Mouse (Mus musculus): ENCODE results near the gene Haus8. TPM values are rescaled to one million over a fixed set of nuclear protein-coding genes. Genes with fewer than 3 reads are reported as not detected.
"Not testable (repeated sequence)": the region's sequence is repeated elsewhere in the genome, so short reads cannot be mapped to it uniquely, and the experiment has no call there.

Haus8 gene
- polyA plus RNA-seq (2014; fragmentation: Nextera tagmentation; extraction: Ambion mirVana), result 134 and 144 TPM in 2 replicates

DNA sequence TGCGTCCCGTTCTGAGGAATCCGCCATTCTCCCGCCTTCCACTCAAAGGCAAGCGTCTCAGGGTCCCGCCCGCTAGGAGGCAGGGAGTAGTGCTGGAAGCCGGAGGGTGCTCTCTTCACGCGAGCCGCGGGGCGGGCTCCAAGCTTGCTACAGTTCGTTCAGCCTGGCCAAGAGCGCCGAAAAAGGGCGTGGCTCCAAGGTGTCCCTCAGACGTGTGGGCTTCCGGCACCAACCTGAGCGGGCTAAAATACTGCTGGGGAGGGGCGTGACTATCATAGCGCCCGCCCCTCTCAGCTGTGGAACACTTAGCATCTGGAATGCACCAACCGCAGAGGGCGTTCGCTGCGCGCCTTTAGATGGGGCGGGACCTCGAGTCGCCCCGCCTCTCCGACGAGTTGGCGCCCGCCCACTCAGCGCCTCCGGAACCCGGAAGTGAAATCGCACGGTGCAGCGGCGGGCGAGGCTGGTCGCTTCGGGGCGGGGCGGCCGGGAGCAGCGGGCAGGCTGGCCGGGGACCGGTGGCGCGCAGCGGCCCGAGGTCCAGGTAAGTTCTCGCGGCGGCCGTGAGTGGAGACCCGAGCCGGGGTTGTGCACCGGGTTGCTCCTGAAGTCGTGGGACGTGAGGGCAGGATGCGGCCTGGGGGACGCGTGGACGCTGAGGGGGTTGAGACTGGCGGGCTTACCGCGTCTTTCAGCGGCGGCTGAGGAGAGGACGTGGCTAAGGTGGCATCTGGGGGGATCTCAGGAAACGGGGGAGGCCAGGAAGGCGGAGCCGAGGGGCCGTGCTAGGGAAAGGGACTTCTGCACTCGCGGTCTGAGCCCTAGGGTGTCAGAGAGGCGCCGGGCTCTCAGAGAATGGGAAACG, at the start of gene Haus8, which contains the start of gene Myo9b:
Gene Haus8, minus strand, starts transcription at position 649 of the 865 bp plus-strand sequence.
Gene Myo9b, plus strand, starts transcription at position 429 of the 865 bp plus-strand sequence.
- under 1% methylated on average over 84 of the region's 84 CpGs for WGBS
- H3K9ac ChIP-seq (ENCODE audit: low read length), result peak within 1 kb of the TSS; percentile 90
- no peaks in the 10 kb centered on the region for H3K9me3 ChIP-seq (ENCODE audit: control insufficient read depth, low read length)
- peak; percentile 98 for ATAC-seq (ENCODE audit: insufficient number of reproducible peaks, insufficient read depth, low FRiP score, low read depth)
- H3K4me3 ChIP-seq (ENCODE audit: control insufficient read depth in 1 of 2, insufficient read depth in 1 of 2, low read depth in 1 of 2, low read length in 2 of 2), result peak within 1 kb of the TSS; percentile 72 to 87
- peaks cover 16 to 26% of the 10 kb centered on the region in 2 experiments for H3K4me1 ChIP-seq (ENCODE audit: control insufficient read depth in 2 of 2, insufficient read depth in 2 of 2, low read length in 2 of 2)
- no peaks in the 10 kb centered on the region for H3K27me3 ChIP-seq (ENCODE audit: control insufficient read depth, insufficient read depth, low read length)
- peaks cover 31% of the 10 kb centered on the region for H3K36me3 ChIP-seq (ENCODE audit: control insufficient read depth, insufficient read depth, low read length)
- H3K4me2 ChIP-seq (ENCODE audit: low read length), result peak within 1 kb of the TSS; percentile 81
- peak within 1 kb of the TSS; percentile 88 to 91 for H3K27ac ChIP-seq (replicated peaks in 1 of 2; ENCODE audit: control insufficient read depth in 1 of 2, insufficient read depth in 1 of 2, low read depth in 2 of 2, low read length in 2 of 2)

DNA sequence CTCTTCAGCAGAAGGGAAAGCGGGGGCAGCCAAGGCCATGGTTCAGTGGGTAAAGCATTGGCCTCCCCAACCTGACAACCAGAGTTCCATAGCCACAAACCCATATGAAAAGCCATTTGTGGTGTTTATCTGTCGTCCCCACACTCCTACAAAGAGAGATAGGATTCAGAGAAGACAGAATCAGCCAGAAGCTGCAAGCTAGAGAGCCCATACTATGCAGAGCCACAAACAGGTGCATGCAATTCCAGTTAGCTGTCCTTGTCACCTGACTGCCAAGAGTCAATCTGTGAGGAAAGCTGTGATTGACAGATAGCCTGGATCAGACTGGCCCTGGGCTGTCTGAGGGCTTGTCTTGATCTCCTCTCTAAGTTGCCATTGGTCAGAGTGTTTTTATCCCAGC, 47.0 kb upstream of the Haus8 start:
- peaks cover 71% of the 10 kb centered on the region for H3K36me3 ChIP-seq (ENCODE audit: control insufficient read depth, insufficient read depth, low read length)
- not testable (repeated sequence) for H3K9me3 ChIP-seq (ENCODE audit: control insufficient read depth, low read length); ATAC-seq (ENCODE audit: insufficient number of reproducible peaks, insufficient read depth, low FRiP score, low read depth); H3K4me2 ChIP-seq (ENCODE audit: low read length); H3K27ac ChIP-seq (replicated peaks in 1 of 2; ENCODE audit: control insufficient read depth in 1 of 2, insufficient read depth in 1 of 2, low read depth in 2 of 2, low read length in 2 of 2); H3K4me3 ChIP-seq (ENCODE audit: control insufficient read depth in 1 of 2, insufficient read depth in 1 of 2, low read depth in 1 of 2, low read length in 2 of 2); H3K9ac ChIP-seq (ENCODE audit: low read length); H3K27me3 ChIP-seq (ENCODE audit: control insufficient read depth, insufficient read depth, low read length)
- H3K4me1 ChIP-seq (ENCODE audit: control insufficient read depth in 2 of 2, insufficient read depth in 2 of 2, low read length in 2 of 2), result peaks cover 5 to 13% of the 10 kb centered on the region in 2 experiments
- WGBS, result 71% methylated on average over 2 of the region's 2 CpGs

DNA sequence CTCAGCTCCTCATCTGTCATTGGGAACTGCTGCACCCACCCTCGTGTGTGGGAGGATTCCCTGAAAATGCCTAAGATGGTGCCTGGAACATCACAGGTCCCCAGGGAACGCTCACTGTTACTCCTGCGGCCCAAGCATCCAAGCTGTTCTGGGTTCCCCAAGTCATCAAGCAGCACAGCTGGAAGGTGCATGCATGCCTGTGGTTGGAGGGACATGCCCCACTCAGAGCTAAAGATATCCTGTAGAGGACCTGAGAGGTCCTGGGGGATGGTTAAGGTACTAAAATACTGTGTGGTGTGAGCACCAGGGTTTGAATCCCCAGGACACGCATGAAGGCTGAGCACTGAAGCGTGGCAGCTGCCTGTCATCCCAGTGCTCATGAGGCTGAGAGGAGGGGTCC, 45.9 kb upstream of the Haus8 start:
- H3K9me3 ChIP-seq (ENCODE audit: control insufficient read depth, low read length); H3K4me3 ChIP-seq (ENCODE audit: control insufficient read depth in 1 of 2, insufficient read depth in 1 of 2, low read depth in 1 of 2, low read length in 2 of 2); H3K4me2 ChIP-seq (ENCODE audit: low read length); H3K9ac ChIP-seq (ENCODE audit: low read length); ATAC-seq (ENCODE audit: insufficient number of reproducible peaks, insufficient read depth, low FRiP score, low read depth); H3K27me3 ChIP-seq (ENCODE audit: control insufficient read depth, insufficient read depth, low read length); H3K27ac ChIP-seq (replicated peaks in 1 of 2; ENCODE audit: control insufficient read depth in 1 of 2, insufficient read depth in 1 of 2, low read depth in 2 of 2, low read length in 2 of 2): not testable (repeated sequence)
- H3K36me3 ChIP-seq (ENCODE audit: control insufficient read depth, insufficient read depth, low read length), result peaks cover 59% of the 10 kb centered on the region
- peaks cover 10 to 21% of the 10 kb centered on the region in 2 experiments for H3K4me1 ChIP-seq (ENCODE audit: control insufficient read depth in 2 of 2, insufficient read depth in 2 of 2, low read length in 2 of 2)
- WGBS, result 84% methylated on average over 5 of the region's 5 CpGs

GRCm38 (mm10) chr8:71316486-71317031, 43.8 kb upstream of the Haus8 start:
- no peak overlapping the region for H3K4me3 ChIP-seq (ENCODE audit: control insufficient read depth in 1 of 2, insufficient read depth in 1 of 2, low read depth in 1 of 2, low read length in 2 of 2)
- H3K4me2 ChIP-seq (ENCODE audit: low read length), result no peak overlapping the region
- H3K9me3 ChIP-seq (ENCODE audit: control insufficient read depth, low read length), result no peaks in the 10 kb centered on the region
- ATAC-seq (ENCODE audit: insufficient number of reproducible peaks, insufficient read depth, low FRiP score, low read depth), result peak; percentile 32; the same call in 1 of the 2 replicates
- H3K27ac ChIP-seq (replicated peaks in 1 of 2; ENCODE audit: control insufficient read depth in 1 of 2, insufficient read depth in 1 of 2, low read depth in 2 of 2, low read length in 2 of 2), result peak overlapping the region; percentile 23 to 60; a peak in 2 of 4 replicates
- no peak overlapping the region for H3K9ac ChIP-seq (ENCODE audit: low read length)
- peaks cover 22 to 41% of the 10 kb centered on the region in 2 experiments for H3K4me1 ChIP-seq (ENCODE audit: control insufficient read depth in 2 of 2, insufficient read depth in 2 of 2, low read length in 2 of 2)
- peaks cover 39% of the 10 kb centered on the region for H3K36me3 ChIP-seq (ENCODE audit: control insufficient read depth, insufficient read depth, low read length)
- H3K27me3 ChIP-seq (ENCODE audit: control insufficient read depth, insufficient read depth, low read length), result no peaks in the 10 kb centered on the region

DNA sequence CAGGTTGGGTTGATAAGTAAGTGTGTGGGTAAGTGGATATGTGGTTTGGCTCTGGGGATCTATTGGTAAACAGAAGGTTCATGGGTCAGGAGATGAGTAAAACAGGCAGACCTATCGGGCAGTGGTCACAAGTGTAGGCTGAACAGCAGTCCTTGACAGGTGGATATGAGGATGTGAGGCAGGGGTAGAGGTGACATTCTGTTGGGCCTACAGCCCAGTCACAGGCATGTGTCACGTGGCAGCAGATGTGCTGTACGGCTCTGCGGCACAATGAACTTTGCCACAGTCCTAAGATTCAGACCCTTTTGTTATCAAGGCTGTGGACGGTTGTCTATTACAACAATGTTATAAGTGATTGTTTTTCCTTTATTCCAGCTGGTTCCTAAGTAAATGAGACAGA, 43.2 kb upstream of the Haus8 start:
- H3K27me3 ChIP-seq (ENCODE audit: control insufficient read depth, insufficient read depth, low read length), result no peaks in the 10 kb centered on the region
- WGBS, result 68% methylated on average over 5 of the region's 5 CpGs
- H3K4me2 ChIP-seq (ENCODE audit: low read length), result no peak overlapping the region
- ATAC-seq (ENCODE audit: insufficient number of reproducible peaks, insufficient read depth, low FRiP score, low read depth), result no peak
- H3K4me3 ChIP-seq (ENCODE audit: control insufficient read depth in 1 of 2, insufficient read depth in 1 of 2, low read depth in 1 of 2, low read length in 2 of 2), result no peak overlapping the region
- no peak overlapping the region for H3K9ac ChIP-seq (ENCODE audit: low read length)
- peaks cover 33% of the 10 kb centered on the region for H3K36me3 ChIP-seq (ENCODE audit: control insufficient read depth, insufficient read depth, low read length)
- peak overlapping the region; percentile 30 to 60; a peak in 3 of 4 replicates for H3K27ac ChIP-seq (replicated peaks in 1 of 2; ENCODE audit: control insufficient read depth in 1 of 2, insufficient read depth in 1 of 2, low read depth in 2 of 2, low read length in 2 of 2)
- peaks cover 24 to 44% of the 10 kb centered on the region in 2 experiments for H3K4me1 ChIP-seq (ENCODE audit: control insufficient read depth in 2 of 2, insufficient read depth in 2 of 2, low read length in 2 of 2)
- H3K9me3 ChIP-seq (ENCODE audit: control insufficient read depth, low read length), result no peaks in the 10 kb centered on the region

DNA sequence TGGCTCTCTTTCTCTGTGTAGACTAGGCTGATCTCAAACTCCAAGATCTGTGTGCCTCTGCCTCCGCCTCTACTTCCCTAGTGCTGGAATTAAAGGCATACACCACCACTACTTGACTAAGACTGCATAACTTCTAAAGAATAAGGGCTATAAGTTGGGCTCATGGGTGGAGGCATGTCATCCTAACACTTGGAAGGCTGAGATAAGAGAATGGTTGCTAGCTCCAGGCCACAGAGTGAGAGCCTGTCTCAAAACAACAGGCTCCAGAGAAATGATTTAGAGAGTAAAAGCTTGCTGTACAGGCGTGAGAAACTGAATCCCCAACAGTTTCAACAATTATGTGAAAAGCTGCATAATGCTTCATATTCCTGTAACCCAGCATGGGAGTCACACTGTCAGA, 41.2 kb upstream of the Haus8 start:
- 48% methylated on average over 2 of the region's 2 CpGs for WGBS
- H3K9ac ChIP-seq (ENCODE audit: low read length), result peak overlapping the region; percentile 64
- H3K27ac ChIP-seq (replicated peaks in 1 of 2; ENCODE audit: control insufficient read depth in 1 of 2, insufficient read depth in 1 of 2, low read depth in 2 of 2, low read length in 2 of 2), result peak overlapping the region; percentile 82 to 98

DNA sequence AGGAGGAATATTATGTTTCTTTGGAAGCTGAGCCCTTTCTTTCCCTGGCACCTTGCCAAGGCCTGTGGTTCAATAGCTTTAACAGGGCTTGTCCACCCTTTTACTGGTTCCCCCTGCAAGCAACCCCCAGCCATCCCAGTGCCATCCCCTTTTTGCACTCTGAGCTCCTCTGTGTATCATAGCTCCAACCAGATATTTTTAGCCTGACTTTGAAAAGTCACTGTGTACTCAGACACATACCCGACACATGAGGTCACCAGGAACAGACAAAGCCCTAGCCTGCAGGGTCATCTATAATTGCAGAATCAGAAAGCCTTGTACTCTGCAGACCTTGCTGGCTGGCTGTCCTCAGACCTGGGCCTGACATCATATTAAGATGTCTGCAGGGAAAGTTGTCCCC, 40.0 kb upstream of the Haus8 start:
- ATAC-seq (ENCODE audit: insufficient number of reproducible peaks, insufficient read depth, low FRiP score, low read depth), result peak; percentile 86
- Histone ChIP-seq H3K27me3 (ENCODE audit: control insufficient read depth, insufficient read depth, low read length) (no peaks in the 10 kb centered on the region), H3K9me3 (ENCODE audit: control insufficient read depth, low read length) (no peaks in the 10 kb centered on the region), H3K4me1 (ENCODE audit: control insufficient read depth in 2 of 2, insufficient read depth in 2 of 2, low read length in 2 of 2) (peaks cover 24 to 52% of the 10 kb centered on the region in 2 experiments), H3K27ac (replicated peaks in 1 of 2; ENCODE audit: control insufficient read depth in 1 of 2, insufficient read depth in 1 of 2, low read depth in 2 of 2, low read length in 2 of 2) (peak overlapping the region; percentile 95 to 98), H3K4me2 (ENCODE audit: low read length) (peak overlapping the region; percentile 43), H3K9ac (ENCODE audit: low read length) (peak overlapping the region; percentile 60), H3K4me3 (ENCODE audit: control insufficient read depth in 1 of 2, insufficient read depth in 1 of 2, low read depth in 1 of 2, low read length in 2 of 2) (no peak overlapping the region; a peak in 1 of 4 replicates), H3K36me3 (ENCODE audit: control insufficient read depth, insufficient read depth, low read length) (peaks cover 22% of the 10 kb centered on the region)
- 13% methylated on average over 1 of the region's 1 CpGs for WGBS

More for the DNA sequence above, 41.2 kb upstream of the Haus8 start:
- no peaks in the 10 kb centered on the region for H3K27me3 ChIP-seq (ENCODE audit: control insufficient read depth, insufficient read depth, low read length)
- no peaks in the 10 kb centered on the region for H3K9me3 ChIP-seq (ENCODE audit: control insufficient read depth, low read length)
- ATAC-seq (ENCODE audit: insufficient number of reproducible peaks, insufficient read depth, low FRiP score, low read depth), result no peak
- H3K36me3 ChIP-seq (ENCODE audit: control insufficient read depth, insufficient read depth, low read length), result peaks cover 29% of the 10 kb centered on the region
- peaks cover 24 to 52% of the 10 kb centered on the region in 2 experiments for H3K4me1 ChIP-seq (ENCODE audit: control insufficient read depth in 2 of 2, insufficient read depth in 2 of 2, low read length in 2 of 2)
- H3K4me3 ChIP-seq (ENCODE audit: control insufficient read depth in 1 of 2, insufficient read depth in 1 of 2, low read depth in 1 of 2, low read length in 2 of 2), result no peak overlapping the region
- H3K4me2 ChIP-seq (ENCODE audit: low read length), result peak overlapping the region; percentile 11; the same call in 1 of the 2 replicates

Measured in heart, embryonic 14.5 days (tissue).